Mouse (Mus musculus) forebrain, postnatal 0 days (tissue): ENCODE results near the gene Prmt7. TPM values are rescaled to one million over a fixed set of nuclear protein-coding genes. Genes with fewer than 3 reads are reported as not detected.
A peak's percentile ranks its signal among the peaks of the same experiment; 100 is the strongest.

ENCODE experiments used
- ATAC-seq: fragments of 200-750 bp; cut with Nextera tagmentation; 2 replicates; pipeline ENCODE4 v1.8.0; 2017; ENCODE audit warnings: mild to moderate bottlenecking, moderate library complexity
- DNase-seq: peaks from one replicate; pipeline ENCODE4 v3.0.0-alpha.2; 2015
- H3K27ac ChIP-seq: fragments of 300-500 bp; sonication (generic); 2 replicates; pipeline ENCODE4 v1.5.1; 2014; ENCODE audit warnings: low read depth, mild to moderate bottlenecking, antibody characterized with exemption, low read length, moderate library complexity, mixed read lengths
- H3K27me3 ChIP-seq: fragments of 300-500 bp; sonication (generic); 2 replicates; pipeline ENCODE4 v1.6.1; 2014; ENCODE audit warnings: mild to moderate bottlenecking, low read length, mixed read lengths; ENCODE audit not compliant: insufficient read depth
- H3K36me3 ChIP-seq: fragments of 300-500 bp; sonication (generic); 2 replicates; pipeline ENCODE4 v1.6.1; 2014; ENCODE audit warnings: mild to moderate bottlenecking, moderate library complexity; ENCODE audit not compliant: insufficient read depth
- H3K4me1 ChIP-seq: fragments of 300-500 bp; sonication (generic); 2 replicates; pipeline ENCODE4 v1.6.1; 2014; ENCODE audit warnings: antibody characterized with exemption; ENCODE audit not compliant: insufficient read depth
- H3K4me2 ChIP-seq: fragments of 300-500 bp; sonication (generic); 2 replicates; pipeline ENCODE4 v1.6.1; 2014; ENCODE audit warnings: low read depth, mild to moderate bottlenecking, moderate library complexity
- H3K4me3 ChIP-seq: fragments of 300-500 bp; sonication (generic); 2 replicates; pipeline ENCODE4 v1.5.1; 2014; ENCODE audit warnings: low read depth, low read length, mixed read lengths
- H3K9ac ChIP-seq: fragments of 300-500 bp; sonication (generic); 2 replicates; pipeline ENCODE4 v1.6.1; 2014; ENCODE audit warnings: mild to moderate bottlenecking
- H3K9me3 ChIP-seq: fragments of 300-500 bp; sonication (generic); 2 replicates; pipeline ENCODE4 v1.6.1; 2016; ENCODE audit warnings: low read length
- CTCF ChIP-seq: sonication (generic); IDR thresholded peaks from 2 replicates; pipeline ENCODE4 v1.5.1; 2016; ENCODE audit warnings: antibody characterized with exemption, control low read depth, low read depth
- WGBS: fragments of 180-500 bp; shearing (Covaris S2); extraction: QIAGEN DNeasy Blood & Tissue Kit; methylation state at CpG from one replicate; pipeline ENCODE4 v1.1.7; 2014; 5-methylcytosine and 5-hydroxymethylcytosine counted together
- polyA plus RNA-seq: library from polyadenylated mRNA; unstranded; fragments of >200 nt; fragmentation: Nextera tagmentation; extraction: Ambion mirVana; gene quantifications from 2 replicates; pipeline ENCODE4 v1.2.1, GENCODE M21; 2015
- total RNA-seq: library from RNA; depleted of rRNA; stranded (reverse); fragments of >200 nt; gene quantifications from 2 replicates; pipeline ENCODE4 v1.2.3, GENCODE M21; 2014

Prmt7 gene
- total and polyA plus RNA-seq, 2 experiments from 2014 or later, result 49.6 to 65.5 TPM

GRCm38 (mm10) chr8:106268710-106269346 lies 58.1 kb downstream of the Prmt7 start:
- H3K4me3 ChIP-seq, result no peak overlapping the region
- peak; percentile 26; the same call in 1 of the 2 replicates for ATAC-seq
- no peak for DNase-seq
- H3K9me3 ChIP-seq, result no peaks in the 10 kb centered on the region
- no peaks in the 10 kb centered on the region for H3K27me3 ChIP-seq
- peaks cover 16% of the 10 kb centered on the region for H3K36me3 ChIP-seq
- 22% methylated on average over 5 of the region's 5 CpGs for WGBS
- H3K27ac ChIP-seq, result no peak overlapping the region
- no peak overlapping the region for H3K4me2 ChIP-seq
- TF ChIP-seq CTCF, result no peak
- H3K4me1 ChIP-seq, result peaks cover 25% of the 10 kb centered on the region
- H3K9ac ChIP-seq, result no peak overlapping the region

- TF ChIP-seq CTCF, result no peak
- DNase-seq, result peak; percentile 83
- ATAC-seq, result peak; percentile 88
- H3K9ac ChIP-seq, result peak overlapping the region; percentile 31; the same call in 1 of the 2 replicates
- H3K27me3 ChIP-seq, result no peaks in the 10 kb centered on the region
- peak overlapping the region; percentile 75 for H3K27ac ChIP-seq
- no peak overlapping the region for H3K4me3 ChIP-seq
- peak overlapping the region; percentile 17 for H3K4me2 ChIP-seq
- H3K4me1 ChIP-seq, result peaks cover 25% of the 10 kb centered on the region
- peaks cover 4% of the 10 kb centered on the region for H3K36me3 ChIP-seq
- no peaks in the 10 kb centered on the region for H3K9me3 ChIP-seq
- WGBS, result 2% methylated on average over 5 of the region's 5 CpGs
Measured at GRCm38 (mm10) chr8:106270804-106271203, 60.1 kb downstream of the Prmt7 start.

DNA sequence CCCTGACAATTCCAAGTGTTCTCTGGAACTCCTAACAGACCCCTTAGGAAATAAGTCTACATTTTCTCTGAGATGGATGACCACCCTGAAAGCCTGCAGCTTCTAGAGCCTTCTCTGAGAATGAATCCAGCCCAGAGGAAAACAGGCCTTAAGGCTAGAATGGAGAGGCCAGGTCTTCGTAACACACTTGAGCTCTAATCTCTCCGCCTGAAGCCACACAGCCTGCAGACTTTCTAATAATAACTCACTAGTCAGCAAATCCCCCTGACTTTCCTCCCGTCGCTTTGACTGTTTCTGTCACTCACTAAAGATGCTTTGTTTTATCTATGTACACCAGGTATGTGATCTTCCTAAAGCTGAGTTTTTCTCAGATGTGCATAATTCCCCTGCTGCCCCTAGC lies 60.6 kb downstream of the Prmt7 start:
- Histone ChIP-seq H3K4me3 (no peak overlapping the region), H3K27me3 (no peaks in the 10 kb centered on the region), H3K4me2 (peak overlapping the region; percentile 17), H3K27ac (peak overlapping the region; percentile 75), H3K9ac (peak overlapping the region; percentile 31; the same call in 1 of the 2 replicates), H3K36me3 (peaks cover 4% of the 10 kb centered on the region; the same call in 1 of the 2 replicates), H3K9me3 (no peaks in the 10 kb centered on the region), H3K4me1 (peaks cover 25% of the 10 kb centered on the region)
- ATAC-seq, result peak; percentile 16; the same call in 1 of the 2 replicates
- no peak for TF ChIP-seq CTCF
- no peak for DNase-seq
- 39% methylated on average over 4 of the region's 4 CpGs for WGBS

GRCm38 (mm10) chr8:106273468-106273867 lies 62.7 kb downstream of the Prmt7 start:
- H3K9me3 ChIP-seq, result no peaks in the 10 kb centered on the region
- 83% methylated on average over 3 of the region's 3 CpGs for WGBS
- no peak for DNase-seq
- no peaks in the 10 kb centered on the region for H3K27me3 ChIP-seq
- H3K4me1 ChIP-seq, result peaks cover 25% of the 10 kb centered on the region
- TF ChIP-seq CTCF, result no peak
- peaks cover 14% of the 10 kb centered on the region for H3K36me3 ChIP-seq
- no peak for ATAC-seq
- no peak overlapping the region for H3K9ac ChIP-seq
- H3K27ac ChIP-seq, result no peak overlapping the region
- no peak overlapping the region for H3K4me2 ChIP-seq
- no peak overlapping the region for H3K4me3 ChIP-seq

DNA sequence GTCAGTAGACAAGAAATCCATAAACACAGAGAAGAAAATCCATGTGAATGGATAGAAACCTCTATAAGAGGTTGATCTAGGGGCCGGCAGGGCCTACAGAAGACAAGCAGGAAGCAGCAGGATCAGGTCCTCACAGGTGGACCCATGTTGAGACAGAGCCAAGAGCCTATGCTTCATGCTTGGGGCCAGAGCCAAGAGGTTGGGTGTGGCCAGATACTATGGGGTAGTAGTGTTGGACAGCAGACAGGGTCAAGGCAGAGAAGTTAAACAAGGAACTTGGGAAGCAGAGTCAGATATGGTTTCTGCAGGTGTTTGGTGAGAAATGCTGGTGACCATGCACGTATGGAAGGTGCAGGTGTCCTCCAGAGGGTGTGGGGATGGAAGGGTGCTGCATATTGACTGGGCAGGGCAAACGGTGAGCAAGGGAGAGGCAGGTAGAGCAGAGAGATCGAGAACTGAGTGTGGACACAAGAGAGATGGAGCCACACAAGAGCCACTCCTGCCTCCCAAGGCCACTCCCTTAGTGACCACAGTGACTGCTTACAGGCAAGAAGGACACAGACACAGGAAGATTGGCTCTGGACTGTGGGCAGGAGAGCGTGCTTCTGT lies 66.1 kb downstream of the Prmt7 start:
- Histone ChIP-seq H3K27ac (no peak overlapping the region), H3K36me3 (peaks cover 33% of the 10 kb centered on the region), H3K9ac (no peak overlapping the region), H3K4me1 (0 out of 2 replicates have a peak, but pooled peaks cover under 1% of the 10 kb centered on the region), H3K9me3 (no peaks in the 10 kb centered on the region), H3K27me3 (no peaks in the 10 kb centered on the region), H3K4me2 (no peak overlapping the region), H3K4me3 (no peak overlapping the region)
- WGBS, result 95% methylated on average over 5 of the region's 5 CpGs
- TF ChIP-seq CTCF, result no peak
- DNase-seq (no peak), ATAC-seq (no peak)

GRCm38 (mm10) chr8:106278367-106279042 lies 67.8 kb downstream of the Prmt7 start:
- 84% methylated on average over 11 of the region's 11 CpGs for WGBS
- ATAC-seq (no peak), DNase-seq (no peak)
- no peak overlapping the region for H3K27ac ChIP-seq
- H3K27me3 ChIP-seq, result no peaks in the 10 kb centered on the region
- no peak for TF ChIP-seq CTCF
- H3K4me1 ChIP-seq, result no peaks in the 10 kb centered on the region
- H3K9ac ChIP-seq, result no peak overlapping the region
- no peaks in the 10 kb centered on the region for H3K9me3 ChIP-seq
- H3K4me3 ChIP-seq, result no peak overlapping the region
- peaks cover 46% of the 10 kb centered on the region for H3K36me3 ChIP-seq
- H3K4me2 ChIP-seq, result no peak overlapping the region

- ATAC-seq (no peak), DNase-seq (no peak)
- Histone ChIP-seq H3K27me3 (no peaks in the 10 kb centered on the region), H3K4me2 (no peak overlapping the region), H3K4me3 (no peak overlapping the region), H3K36me3 (peaks cover 51% of the 10 kb centered on the region), H3K4me1 (no peaks in the 10 kb centered on the region), H3K9me3 (no peaks in the 10 kb centered on the region), H3K9ac (no peak overlapping the region), H3K27ac (no peak overlapping the region)
- WGBS, result 62% methylated on average over 5 of the region's 5 CpGs
- no peak for TF ChIP-seq CTCF
Measured at GRCm38 (mm10) chr8:106280154-106280553, 69.4 kb downstream of the Prmt7 start.
